Mouse (Mus musculus): ENCODE data around the gene Hist1h1e.

DNA sequence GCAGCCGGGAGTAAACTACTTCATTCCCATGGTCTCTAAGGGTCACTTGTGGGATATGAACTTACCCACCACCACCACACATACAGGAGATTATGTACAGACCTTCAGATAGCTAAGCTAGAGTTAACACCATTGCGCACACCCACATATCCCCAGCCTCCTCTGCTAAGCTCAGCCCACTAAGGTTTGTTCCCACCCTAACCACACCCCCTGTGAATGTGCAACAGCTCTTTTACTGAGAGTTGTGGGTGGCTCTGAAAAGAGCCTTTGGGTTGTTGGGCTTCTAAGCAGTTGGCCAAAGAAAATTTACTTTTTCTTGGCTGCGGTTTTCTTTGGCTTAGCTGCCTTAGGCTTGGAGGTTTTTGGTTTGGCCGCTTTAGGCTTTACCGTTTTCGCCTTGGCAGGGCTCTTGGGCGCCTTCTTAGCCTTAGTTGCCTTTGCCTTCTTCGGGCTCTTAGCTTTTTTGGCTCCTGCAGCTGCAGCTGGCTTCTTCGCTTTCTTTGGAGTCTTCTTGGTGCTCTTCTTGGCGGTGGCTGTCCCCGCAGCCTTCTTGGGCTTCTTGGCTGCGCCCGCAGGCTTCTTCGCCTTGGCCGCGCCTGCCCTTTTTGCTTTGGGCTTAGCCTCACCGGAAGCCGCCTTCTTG is 705 bp downstream of the Hist1h1e start:
- TF ChIP-seq POLR2A (IDR thresholded peaks at IDR 0.05; ENCODE audit: borderline replicate concordance, control insufficient read depth, low read depth, low read length) (peak; percentile 78), CTCF (IDR thresholded peaks at IDR 0.05; ENCODE audit: control insufficient read depth, insufficient read depth, low read length) (no peak)

Data from bone marrow, adult 2 months (tissue).